Mouse (Mus musculus): ENCODE measurements around the gene Gm4491. TPM values are rescaled to one million over a fixed set of nuclear protein-coding genes. Genes with fewer than 3 reads are reported as not detected.

The Gm4491 gene
- polyA plus RNA-seq, 1 experiment from 2014 or later, result not detected

DNA sequence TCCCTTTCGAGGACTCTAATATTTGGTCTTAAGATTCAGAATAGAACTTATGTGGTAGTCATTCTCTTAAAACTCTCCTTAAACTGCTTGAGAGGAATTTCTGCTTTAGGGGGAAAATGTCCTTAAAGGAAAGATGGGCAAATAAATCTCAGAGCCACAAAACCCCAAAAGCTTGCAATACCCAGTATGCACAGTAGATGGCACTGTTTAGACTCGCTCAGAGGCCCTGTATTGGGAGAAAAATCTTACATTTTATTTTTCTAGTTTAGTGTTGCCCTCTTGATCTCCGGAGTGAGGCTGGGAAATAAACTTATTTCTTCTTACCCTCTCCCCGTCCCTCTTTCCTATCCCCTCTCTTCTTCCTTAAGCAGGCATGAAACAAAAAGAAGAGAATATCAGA is 6.5 kb downstream of the Gm4491 start:
- 9% methylated on average over 4 of the region's 4 CpGs for WGBS
- Histone ChIP-seq H3K4me2 (replicated peaks; ENCODE audit: low read depth, low read length) (no peak overlapping the region), H3K9ac (ENCODE audit: low read depth, low read length) (no peak overlapping the region), H3K9me3 (ENCODE audit: control insufficient read depth, low read length) (no peaks in the 10 kb centered on the region), H3K4me3 (ENCODE audit: low read length) (no peak overlapping the region), H3K36me3 (ENCODE audit: control insufficient read depth, insufficient read depth, low read length) (no peaks in the 10 kb centered on the region), H3K4me1 (ENCODE audit: control insufficient read depth, insufficient read depth, low read length) (no peaks in the 10 kb centered on the region), H3K27ac (ENCODE audit: low read depth, low read length) (no peak overlapping the region), H3K27me3 (ENCODE audit: control insufficient read depth, insufficient read depth, low read length) (peaks cover 30% of the 10 kb centered on the region)
- no peak for ATAC-seq (ENCODE audit: low FRiP score, low TSS enrichment)

DNA sequence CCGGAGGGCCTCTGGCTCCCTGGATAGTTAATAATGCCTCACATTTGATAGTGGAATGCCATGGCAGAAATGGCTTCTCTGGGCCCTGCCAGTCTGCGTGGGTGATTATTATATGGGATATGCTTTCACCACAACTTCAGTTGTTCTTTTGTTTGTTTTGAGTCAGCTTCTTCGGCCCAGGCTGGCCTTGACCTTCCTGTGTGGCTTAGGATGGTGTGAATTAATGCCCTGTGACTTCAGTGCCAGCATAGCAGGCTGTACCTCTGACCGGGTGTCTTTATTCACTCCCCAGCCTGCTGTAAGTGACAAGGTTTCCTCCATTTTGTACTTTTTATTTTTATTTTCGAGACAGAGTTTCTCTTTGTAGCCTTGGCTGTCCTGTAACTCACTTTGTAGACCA is 7.8 kb downstream of the Gm4491 start:
- Histone ChIP-seq H3K9ac (ENCODE audit: low read depth, low read length) (no peak overlapping the region), H3K4me3 (ENCODE audit: low read length) (no peak overlapping the region), H3K36me3 (ENCODE audit: control insufficient read depth, insufficient read depth, low read length) (no peaks in the 10 kb centered on the region), H3K27me3 (ENCODE audit: control insufficient read depth, insufficient read depth, low read length) (peaks cover 42% of the 10 kb centered on the region), H3K27ac (ENCODE audit: low read depth, low read length) (no peak overlapping the region), H3K9me3 (ENCODE audit: control insufficient read depth, low read length) (no peaks in the 10 kb centered on the region), H3K4me2 (replicated peaks; ENCODE audit: low read depth, low read length) (no peak overlapping the region), H3K4me1 (ENCODE audit: control insufficient read depth, insufficient read depth, low read length) (0 out of 2 replicates have a peak, but pooled peaks cover 2% of the 10 kb centered on the region)
- no peak for ATAC-seq (ENCODE audit: low FRiP score, low TSS enrichment)
- 37% methylated on average over 5 of the region's 5 CpGs for WGBS

DNA sequence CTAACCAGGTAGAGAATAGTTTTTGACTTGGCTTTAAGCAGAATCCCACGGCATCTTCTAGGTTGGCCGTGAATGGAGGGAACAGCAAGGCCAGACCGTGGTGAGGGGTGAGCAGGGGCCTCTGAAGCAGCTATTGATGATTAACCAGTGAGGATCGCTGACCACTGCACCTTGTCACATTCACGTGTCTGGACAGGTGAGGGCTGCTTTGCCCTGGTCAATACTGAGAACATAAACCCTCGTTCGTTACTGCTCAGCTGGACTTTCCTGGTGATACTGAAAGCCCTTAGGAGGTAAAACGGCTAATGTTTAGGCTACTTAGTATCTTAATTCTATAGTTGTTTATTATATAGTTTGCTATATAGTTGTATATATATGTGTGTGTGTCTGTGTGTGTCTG is 8.6 kb downstream of the Gm4491 start:
- no peak overlapping the region for H3K4me2 ChIP-seq (replicated peaks; ENCODE audit: low read depth, low read length)
- no peak for ATAC-seq (ENCODE audit: low FRiP score, low TSS enrichment)
- no peaks in the 10 kb centered on the region for H3K36me3 ChIP-seq (ENCODE audit: control insufficient read depth, insufficient read depth, low read length)
- H3K4me1 ChIP-seq (ENCODE audit: control insufficient read depth, insufficient read depth, low read length), result 0 out of 2 replicates have a peak, but pooled peaks cover 2% of the 10 kb centered on the region
- peaks cover 51% of the 10 kb centered on the region for H3K27me3 ChIP-seq (ENCODE audit: control insufficient read depth, insufficient read depth, low read length)
- no peak overlapping the region for H3K4me3 ChIP-seq (ENCODE audit: low read length)
- WGBS, result 57% methylated on average over 8 of the region's 8 CpGs
- H3K9ac ChIP-seq (ENCODE audit: low read depth, low read length), result no peak overlapping the region
- no peak overlapping the region for H3K27ac ChIP-seq (ENCODE audit: low read depth, low read length)
- H3K9me3 ChIP-seq (ENCODE audit: control insufficient read depth, low read length), result no peaks in the 10 kb centered on the region

DNA sequence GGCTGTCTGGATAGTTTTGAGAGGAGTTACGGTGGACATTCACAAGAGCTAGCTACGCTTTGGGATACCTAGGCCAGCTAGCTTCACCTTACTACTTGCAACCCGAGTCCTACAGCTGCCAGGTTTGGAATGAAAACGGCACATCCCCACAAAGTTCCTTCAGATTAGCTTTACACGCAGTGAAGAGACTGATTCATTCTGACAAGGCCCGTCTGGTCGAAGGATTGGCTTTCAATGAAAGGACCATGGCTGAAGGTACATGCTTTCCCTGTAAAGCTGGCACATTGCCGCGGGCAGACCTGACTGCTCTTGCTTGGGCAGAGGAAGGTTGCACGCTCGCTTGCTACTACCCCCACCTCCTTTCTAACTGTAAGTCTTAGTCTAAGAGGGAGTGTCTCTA is 10.0 kb downstream of the Gm4491 start:
- H3K4me3 ChIP-seq (ENCODE audit: low read length), result no peak overlapping the region
- ATAC-seq (ENCODE audit: low FRiP score, low TSS enrichment), result no peak
- H3K36me3 ChIP-seq (ENCODE audit: control insufficient read depth, insufficient read depth, low read length), result no peaks in the 10 kb centered on the region
- 43% methylated on average over 11 of the region's 11 CpGs for WGBS
- no peak overlapping the region for H3K27ac ChIP-seq (ENCODE audit: low read depth, low read length)
- peaks cover 52% of the 10 kb centered on the region for H3K27me3 ChIP-seq (ENCODE audit: control insufficient read depth, insufficient read depth, low read length)
- no peaks in the 10 kb centered on the region for H3K9me3 ChIP-seq (ENCODE audit: control insufficient read depth, low read length)
- H3K4me2 ChIP-seq (replicated peaks; ENCODE audit: low read depth, low read length), result no peak overlapping the region
- 0 out of 2 replicates have a peak, but pooled peaks cover 2% of the 10 kb centered on the region for H3K4me1 ChIP-seq (ENCODE audit: control insufficient read depth, insufficient read depth, low read length)
- no peak overlapping the region for H3K9ac ChIP-seq (ENCODE audit: low read depth, low read length)

DNA sequence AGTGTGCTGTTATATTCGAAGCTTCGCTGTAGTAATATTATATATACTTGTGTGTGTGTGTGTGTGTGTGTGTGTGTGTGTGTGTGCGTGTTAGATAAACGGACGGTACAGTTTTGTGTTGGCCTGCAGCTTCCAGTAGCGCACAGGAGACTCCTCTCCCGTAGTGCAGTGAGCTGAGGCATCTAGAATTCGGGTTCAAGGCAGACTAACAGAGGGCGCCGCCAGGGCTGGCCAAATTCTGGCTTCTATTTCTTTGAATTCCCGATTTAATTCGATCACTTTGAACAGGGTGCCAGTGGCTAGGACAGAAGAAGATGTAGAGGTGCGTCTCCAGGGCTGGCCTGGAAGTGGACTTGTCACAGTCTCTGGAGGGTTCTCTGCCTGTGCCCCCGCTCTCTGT is 10.6 kb downstream of the Gm4491 start:
- 11% methylated on average over 14 of the region's 14 CpGs for WGBS
- Histone ChIP-seq H3K4me1 (ENCODE audit: control insufficient read depth, insufficient read depth, low read length) (0 out of 2 replicates have a peak, but pooled peaks cover 2% of the 10 kb centered on the region), H3K9me3 (ENCODE audit: control insufficient read depth, low read length) (no peaks in the 10 kb centered on the region), H3K4me3 (ENCODE audit: low read length) (peak overlapping the region; percentile 48), H3K9ac (ENCODE audit: low read depth, low read length) (no peak overlapping the region), H3K27ac (ENCODE audit: low read depth, low read length) (no peak overlapping the region), H3K27me3 (ENCODE audit: control insufficient read depth, insufficient read depth, low read length) (peaks cover 52% of the 10 kb centered on the region), H3K36me3 (ENCODE audit: control insufficient read depth, insufficient read depth, low read length) (no peaks in the 10 kb centered on the region), H3K4me2 (replicated peaks; ENCODE audit: low read depth, low read length) (peak overlapping the region; percentile 83; the same call in 1 of the 2 replicates)
- no peak; the same call in 1 of the 2 replicates for ATAC-seq (ENCODE audit: low FRiP score, low TSS enrichment)

DNA sequence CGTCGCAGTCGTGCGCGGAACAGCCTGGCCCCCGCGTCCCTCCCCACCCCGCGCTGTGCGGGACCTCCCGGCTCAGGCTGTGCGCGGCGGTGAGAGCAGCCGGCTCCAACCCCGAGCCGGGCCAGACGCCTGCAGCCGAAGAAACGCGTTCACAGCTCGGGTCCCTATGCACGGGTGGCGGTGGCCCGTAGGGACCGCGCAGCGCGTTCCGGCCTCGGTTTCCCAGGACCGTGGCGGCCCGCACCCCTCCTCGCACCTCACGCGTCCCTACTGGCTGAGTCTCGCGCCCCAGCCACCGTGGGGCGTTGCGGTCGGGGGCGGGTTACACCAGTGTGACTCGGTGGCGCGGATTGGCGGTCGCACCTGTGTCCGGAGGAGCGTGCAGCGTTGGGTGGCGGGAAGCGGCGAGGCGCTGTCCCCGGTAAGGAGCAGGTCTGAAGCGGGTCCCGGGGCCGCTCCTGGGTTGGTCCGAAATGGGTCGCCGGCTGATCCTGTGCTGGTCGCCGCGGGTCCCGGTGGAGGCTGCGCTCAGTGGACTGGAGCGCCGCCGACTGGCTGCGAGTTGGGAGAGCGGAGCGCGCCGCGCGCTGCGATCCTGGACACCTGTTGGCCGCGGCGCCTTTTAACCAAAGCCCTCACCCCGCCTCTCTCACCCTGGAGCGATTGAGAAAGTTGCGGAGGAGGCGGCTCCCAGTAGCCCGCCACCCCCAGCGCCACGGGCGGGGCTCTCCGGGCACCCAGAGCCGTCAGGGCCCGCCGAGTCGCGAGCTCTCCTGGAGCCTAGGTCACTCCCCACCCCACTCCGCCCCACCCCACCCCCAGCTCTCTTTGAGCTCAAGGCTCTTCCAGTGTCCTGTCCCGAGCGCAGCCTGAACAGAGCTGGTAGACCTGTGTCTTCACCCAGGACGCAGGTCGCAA is 11.3 kb downstream of the Gm4491 start, which contains the start of gene Gjb2:
Gjb2 (minus strand) TSS at position 597 of the 918 bp plus-strand sequence.
- ATAC-seq (ENCODE audit: low FRiP score, low TSS enrichment), result peak; percentile 67
- Histone ChIP-seq H3K9me3 (ENCODE audit: control insufficient read depth, low read length) (no peaks in the 10 kb centered on the region), H3K4me3 (ENCODE audit: low read length) (peak within 1 kb of the TSS; percentile 48), H3K9ac (ENCODE audit: low read depth, low read length) (peak within 1 kb of the TSS; percentile 66), H3K27me3 (ENCODE audit: control insufficient read depth, insufficient read depth, low read length) (peaks cover 52% of the 10 kb centered on the region), H3K4me2 (replicated peaks; ENCODE audit: low read depth, low read length) (peak within 1 kb of the TSS; percentile 83), H3K4me1 (ENCODE audit: control insufficient read depth, insufficient read depth, low read length) (0 out of 2 replicates have a peak, but pooled peaks cover 2% of the 10 kb centered on the region), H3K36me3 (ENCODE audit: control insufficient read depth, insufficient read depth, low read length) (no peaks in the 10 kb centered on the region), H3K27ac (ENCODE audit: low read depth, low read length) (no peak within 1 kb of the TSS)
- under 1% methylated on average over 101 of the region's 101 CpGs for WGBS

DNA sequence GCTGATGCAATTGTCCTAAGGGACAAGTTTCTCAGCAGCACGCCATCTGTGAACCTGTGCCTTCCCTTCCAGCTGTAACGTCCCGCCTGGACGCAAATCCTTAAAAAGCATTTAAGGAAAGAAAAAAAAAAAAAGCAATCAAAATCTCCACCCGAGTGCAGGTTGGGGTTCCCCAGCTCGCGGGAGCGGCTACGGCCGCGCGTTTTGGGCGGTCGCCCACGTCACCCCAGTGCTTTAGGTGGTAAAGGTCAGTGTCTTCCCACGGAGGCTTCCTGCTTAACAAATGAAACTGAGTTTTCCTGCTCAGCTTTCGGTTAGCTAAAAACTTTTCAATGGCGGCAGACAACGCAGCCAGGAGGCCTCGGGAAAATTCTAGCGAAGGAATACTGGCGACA is 12.0 kb downstream of the Gm4491 start:
- 1% methylated on average over 22 of the region's 22 CpGs for WGBS
- no peak for ATAC-seq (ENCODE audit: low FRiP score, low TSS enrichment)
- H3K4me2 ChIP-seq (replicated peaks; ENCODE audit: low read depth, low read length), result peak overlapping the region; percentile 83
- H3K36me3 ChIP-seq (ENCODE audit: control insufficient read depth, insufficient read depth, low read length), result no peaks in the 10 kb centered on the region
- H3K9me3 ChIP-seq (ENCODE audit: control insufficient read depth, low read length), result no peaks in the 10 kb centered on the region
- peaks cover 52% of the 10 kb centered on the region for H3K27me3 ChIP-seq (ENCODE audit: control insufficient read depth, insufficient read depth, low read length)
- peak overlapping the region; percentile 66 for H3K9ac ChIP-seq (ENCODE audit: low read depth, low read length)
- H3K4me1 ChIP-seq (ENCODE audit: control insufficient read depth, insufficient read depth, low read length), result 0 out of 2 replicates have a peak, but pooled peaks cover 2% of the 10 kb centered on the region
- no peak overlapping the region for H3K27ac ChIP-seq (ENCODE audit: low read depth, low read length)
- peak overlapping the region; percentile 48 for H3K4me3 ChIP-seq (ENCODE audit: low read length)

DNA sequence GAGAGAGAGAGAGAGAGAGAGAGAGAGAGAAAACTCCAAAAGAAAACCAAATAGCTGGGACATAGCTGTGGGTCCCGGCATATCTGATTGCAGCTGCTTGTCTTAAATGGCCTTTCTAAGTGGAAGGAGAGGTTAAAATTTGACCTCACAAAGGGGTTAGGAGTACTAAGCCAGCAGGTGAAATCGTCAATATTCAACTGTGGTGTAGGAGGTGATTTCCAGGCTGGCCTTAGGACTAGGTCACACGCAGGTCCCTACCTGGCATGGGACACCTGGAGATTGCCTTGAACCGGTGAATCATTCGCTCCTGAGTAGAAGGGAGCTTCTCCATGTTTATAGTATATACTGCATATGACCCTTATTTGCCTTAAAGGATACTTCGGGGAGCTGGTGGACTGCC is 12.6 kb downstream of the Gm4491 start:
- no peak overlapping the region for H3K4me2 ChIP-seq (replicated peaks; ENCODE audit: low read depth, low read length)
- H3K27me3 ChIP-seq (ENCODE audit: control insufficient read depth, insufficient read depth, low read length), result peaks cover 52% of the 10 kb centered on the region
- no peak for ATAC-seq (ENCODE audit: low FRiP score, low TSS enrichment)
- H3K4me1 ChIP-seq (ENCODE audit: control insufficient read depth, insufficient read depth, low read length), result 0 out of 2 replicates have a peak, but pooled peaks cover 2% of the 10 kb centered on the region
- H3K27ac ChIP-seq (ENCODE audit: low read depth, low read length), result no peak overlapping the region
- H3K36me3 ChIP-seq (ENCODE audit: control insufficient read depth, insufficient read depth, low read length), result no peaks in the 10 kb centered on the region
- H3K4me3 ChIP-seq (ENCODE audit: low read length), result no peak overlapping the region; the same call in 1 of the 2 replicates
- H3K9ac ChIP-seq (ENCODE audit: low read depth, low read length), result no peak overlapping the region
- 59% methylated on average over 6 of the region's 6 CpGs for WGBS
- no peaks in the 10 kb centered on the region for H3K9me3 ChIP-seq (ENCODE audit: control insufficient read depth, low read length)

DNA sequence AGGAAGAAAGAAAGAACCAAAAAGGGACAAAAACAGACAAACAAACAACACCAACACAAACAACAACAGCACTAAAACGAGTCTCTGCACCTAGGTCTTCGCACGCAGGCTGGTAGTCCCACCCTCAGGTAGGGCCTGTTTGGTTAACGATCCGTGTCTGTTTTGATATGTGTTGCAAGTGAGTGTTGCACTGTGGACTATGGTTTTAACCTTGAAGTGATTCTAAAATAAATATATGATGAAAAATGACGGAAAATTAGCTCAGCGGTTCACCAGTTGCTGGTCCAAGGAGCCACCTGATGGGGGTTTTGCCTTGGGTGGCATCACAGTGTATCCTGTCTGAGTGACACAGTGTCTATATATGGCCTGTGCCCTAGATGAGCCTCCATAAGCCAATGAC is 14.1 kb downstream of the Gm4491 start:
- no peak overlapping the region for H3K4me2 ChIP-seq (replicated peaks; ENCODE audit: low read depth, low read length)
- H3K9ac ChIP-seq (ENCODE audit: low read depth, low read length), result no peak overlapping the region
- 80% methylated on average over 7 of the region's 7 CpGs for WGBS

More for the DNA sequence above, 14.1 kb downstream of the Gm4491 start:
- Histone ChIP-seq H3K27ac (ENCODE audit: low read depth, low read length) (no peak overlapping the region), H3K36me3 (ENCODE audit: control insufficient read depth, insufficient read depth, low read length) (no peaks in the 10 kb centered on the region), H3K27me3 (ENCODE audit: control insufficient read depth, insufficient read depth, low read length) (peaks cover 46% of the 10 kb centered on the region), H3K9me3 (ENCODE audit: control insufficient read depth, low read length) (no peaks in the 10 kb centered on the region), H3K4me3 (ENCODE audit: low read length) (no peak overlapping the region), H3K4me1 (ENCODE audit: control insufficient read depth, insufficient read depth, low read length) (0 out of 2 replicates have a peak, but pooled peaks cover 2% of the 10 kb centered on the region)
- no peak for ATAC-seq (ENCODE audit: low FRiP score, low TSS enrichment)

Measured in kidney, embryonic 14.5 days (tissue).